Comparison of ENCODE assay signal across 33 mouse cellular contexts in genomic region chr6:108172219-108172618, GRCm38 (mm10). TPM values are rescaled to one million over a fixed set of nuclear protein-coding genes. Genes with fewer than 3 reads are reported as not detected.
DNase-seq lines count a peak whose midpoint lies in the region; ATAC-seq and TF ChIP-seq lines count a peak whose summit lies in the region.
"Had no signal": no experiment of that assay in that cellular context is flagged by ENCODE, and none has a peak within 500 bp of the region (broad histone marks: within the 10 kb centered on the region; RNA-seq: fewer than 3 reads in every experiment).

No protein-coding gene starts in this region.

- no peaks in the 10 kb centered on the region for H3K4me1 ChIP-seq in ES-E14 (ENCODE audit: control insufficient read depth in 2 of 2, insufficient read depth in 2 of 2, low read length in 2 of 2, poor library complexity in 1 of 2)
- no peaks in the 10 kb centered on the region for H3K4me1 ChIP-seq in stomach, postnatal 0 days (replicated peaks; ENCODE audit: control insufficient read depth, insufficient read depth)
- H3K4me1 ChIP-seq: heart, embryonic 13.5 days; kidney, embryonic 15.5 days; liver, embryonic 15.5 days; neural tube, embryonic 15.5 days; stomach, embryonic 15.5 days had no signal

- ATAC-seq in stomach, postnatal 0 days (ENCODE audit: low FRiP score, low TSS enrichment) = no peak
- ATAC-seq in activated CD4-positive, CD25-positive, alpha-beta regulatory T cell, adult 4 months = no peak
- no peak for ATAC-seq in cerebellum, adult (ENCODE audit: insufficient number of reproducible peaks, low FRiP score, low TSS enrichment)
- ATAC-seq: forebrain, embryonic 16.5 days had no signal

- DNase-seq in layer of hippocampus, adult 2 months (ENCODE audit: low spot score in 2 of 2) = no peak
- no peak for DNase-seq in layer of hippocampus, postnatal 36 days
- DNase-seq in thymus, postnatal 4 days = peak; percentile 26
- DNase-seq in thymus, postnatal 10 days (ENCODE audit: low spot score in 2 of 2) = no peak
- DNase-seq in ES-E14 (ENCODE audit: low read depth, low spot score) = no peak
- DNase-seq in stomach, postnatal 0 days (ENCODE audit: low spot score) = no peak
- DNase-seq: adrenal gland, postnatal 10 days; B cell, adult 2 months; cerebellum, adult 18-20 months; cerebellum, postnatal 10 days; gastrocnemius, adult 2 months; gastrocnemius, postnatal 36 days; heart, adult 2 months; heart, postnatal 10 days; kidney, adult 18-20 months; kidney, postnatal 25 days; left cerebral cortex, postnatal 4 days; lung, postnatal 4 days; midbrain, embryonic 14.5 days; right cerebral cortex, postnatal 25 days; thymus, postnatal 36 days had no signal

- peak; percentile 28; the same call in 1 of the 2 replicates for TF ChIP-seq CTCF in layer of hippocampus, adult 2 months (conservative IDR thresholded peaks at IDR 0.05)
- TF ChIP-seq CTCF in stomach, postnatal 0 days (IDR thresholded peaks at IDR 0.05; ENCODE audit: low read depth) = peak; percentile 23; the same call in 1 of the 2 replicates

- in situ Hi-C loops in ES-E14 (cut with MboI; ENCODE audit: low sequenced_read_pairs in 2 of 2, unreplicated experiment in 2 of 2) = no loop called here

- no peaks in the 10 kb centered on the region for H3K9me3 ChIP-seq in ES-E14 (ENCODE audit: control insufficient read depth, insufficient read depth, low read depth, low read length)
- H3K9me3 ChIP-seq in stomach, postnatal 0 days (ENCODE audit: control insufficient read depth, low read length) = no peaks in the 10 kb centered on the region
- H3K9me3 ChIP-seq: G1E; kidney, embryonic 15.5 days; liver, embryonic 15.5 days; megakaryocyte, embryonic 14.5 days; neural tube, embryonic 15.5 days; stomach, embryonic 15.5 days had no signal

- no peak overlapping the region for H3K9ac ChIP-seq in ES-E14 (ENCODE audit: insufficient read depth, low read depth, low read length, poor library complexity, severe bottlenecking)
- H3K9ac ChIP-seq in stomach, postnatal 0 days (ENCODE audit: low read length) = no peak overlapping the region
- H3K9ac ChIP-seq: heart, embryonic 13.5 days; hindbrain, embryonic 14.5 days; kidney, embryonic 15.5 days; liver, embryonic 15.5 days; neural tube, embryonic 15.5 days; stomach, embryonic 15.5 days had no signal

- TF ChIP-seq EP300 in stomach, postnatal 0 days (optimal IDR thresholded peaks at IDR 0.05) = no peak

- H3K27me3 ChIP-seq in stomach, postnatal 0 days (ENCODE audit: control insufficient read depth, insufficient read depth, low read length) = no peaks in the 10 kb centered on the region
- H3K27me3 ChIP-seq: heart, embryonic 13.5 days; kidney, embryonic 15.5 days; liver, embryonic 15.5 days; megakaryocyte, embryonic 14.5 days; neural tube, embryonic 15.5 days; stomach, embryonic 15.5 days had no signal

- 100% methylated on average over 1 of the region's 1 CpGs for WGBS in stomach, postnatal 0 days

- peaks cover 2% of the 10 kb centered on the region; the same call in 1 of the 2 replicates for H3K36me3 ChIP-seq in ES-E14 (ENCODE audit: control insufficient read depth, insufficient read depth, low read length, poor library complexity, severe bottlenecking)
- peaks cover 3% of the 10 kb centered on the region; the same call in 1 of the 2 replicates for H3K36me3 ChIP-seq in stomach, postnatal 0 days (ENCODE audit: control insufficient read depth, insufficient read depth, low read length)

- no peak overlapping the region for H3K4me2 ChIP-seq in stomach, postnatal 0 days (replicated peaks; ENCODE audit: low read depth)
- H3K4me2 ChIP-seq: heart, embryonic 13.5 days; hindbrain, embryonic 14.5 days; kidney, embryonic 15.5 days; liver, embryonic 15.5 days; neural tube, embryonic 15.5 days; stomach, embryonic 15.5 days had no signal

- no peak overlapping the region for H3K27ac ChIP-seq in layer of hippocampus, adult 2 months
- H3K27ac ChIP-seq in ES-E14 (ENCODE audit: insufficient read depth, low read depth, low read length, poor library complexity, severe bottlenecking) = no peak overlapping the region
- no peak overlapping the region for H3K27ac ChIP-seq in stomach, postnatal 0 days (replicated peaks)
- H3K27ac ChIP-seq: gastrocnemius, adult 2 months; heart, adult 2 months; heart, embryonic 13.5 days; hindbrain, embryonic 14.5 days; kidney, embryonic 15.5 days; liver, embryonic 15.5 days; neural tube, embryonic 15.5 days; stomach, embryonic 15.5 days had no signal

- H3K4me3 ChIP-seq in layer of hippocampus, adult 2 months = no peak overlapping the region
- H3K4me3 ChIP-seq in ES-E14 (ENCODE audit: insufficient read depth in 1 of 2, low read depth in 1 of 2, low read length in 2 of 2, poor library complexity in 1 of 2, severe bottlenecking in 1 of 2) = no peak overlapping the region
- H3K4me3 ChIP-seq in stomach, postnatal 0 days (ENCODE audit: low read depth, low read length) = no peak overlapping the region
- H3K4me3 ChIP-seq: erythroblast, embryonic 14.5 days; gastrocnemius, adult 2 months; heart, adult 2 months; heart, embryonic 13.5 days; kidney, embryonic 15.5 days; liver, embryonic 15.5 days; megakaryocyte, embryonic 14.5 days; neural tube, embryonic 15.5 days; stomach, embryonic 15.5 days had no signal

TF ChIP-seq in ES-E14, 5 proteins besides CTCF, POLR2A, EP300 and RAD21:
- 0 out of 2 replicates have a peak, but pooled peaks have one; percentile 32 for TF ChIP-seq ZC3H11A (IDR thresholded peaks at IDR 0.05; ENCODE audit: borderline replicate concordance, low read depth, low read length)
- TF ChIP-seq HCFC1 (IDR thresholded peaks at IDR 0.05; ENCODE audit: borderline replicate concordance, insufficient read depth, low read length) = no peak
TF ChIP-seq in ES-E14: peak in this region for 1.

RNA-seq across cellular contexts. Expression of gene Sumf1, which starts 13.2 kb away (rescaled TPM):
- total RNA-seq in layer of hippocampus, adult 2 months (2021) = 10 to 100 TPM; 20.6 to 21.9 TPM
- total RNA-seq in layer of hippocampus, postnatal 36 days (2021) = 10 to 100 TPM; 18.5 to 18.9 TPM
- 26.5 and 43.6 TPM in 2 replicates for total RNA-seq in ES-E14 (2012; rRNA removed)
- polyA plus RNA-seq in stomach, postnatal 0 days (2015; fragmentation: Nextera tagmentation; extraction: Ambion mirVana) = 20.0 and 20.5 TPM in 2 replicates
- 1 to 10 TPM; 6.3 to 7.6 TPM for polyA plus RNA-seq in activated CD4-positive, CD25-positive, alpha-beta regulatory T cell, adult 4 months (2017; shearing (Covaris generic))

RNA-seq across cellular contexts. Expression of gene Itpr1, which starts 40.7 kb away (rescaled TPM):
- total RNA-seq in layer of hippocampus, adult 2 months (2021) = 100 to 1,000 TPM; 317 to 337 TPM
- total RNA-seq in layer of hippocampus, postnatal 36 days (2021) = 100 to 1,000 TPM; 290 to 296 TPM
- total RNA-seq in ES-E14 (2012; rRNA removed) = 52.8 and 87.9 TPM in 2 replicates
- 3.9 and 4.0 TPM in 2 replicates for polyA plus RNA-seq in stomach, postnatal 0 days (2015; fragmentation: Nextera tagmentation; extraction: Ambion mirVana)
- 10 to 100 TPM; 15.8 to 21.2 TPM for polyA plus RNA-seq in activated CD4-positive, CD25-positive, alpha-beta regulatory T cell, adult 4 months (2017; shearing (Covaris generic))
